Mouse (Mus musculus) T-helper 2 cell (primary cell): ENCODE data around the gene Arl2.

ENCODE experiments used
- in situ Hi-C: fragments of 300-600 bp; cut with MboI, MseI; formaldehyde crosslinking; loops from one replicate; pipeline ENCODE4 v1.15.1; 2025; ENCODE audit warnings: high pct_unique_total_duplicates

Gene Arl2

DNA sequence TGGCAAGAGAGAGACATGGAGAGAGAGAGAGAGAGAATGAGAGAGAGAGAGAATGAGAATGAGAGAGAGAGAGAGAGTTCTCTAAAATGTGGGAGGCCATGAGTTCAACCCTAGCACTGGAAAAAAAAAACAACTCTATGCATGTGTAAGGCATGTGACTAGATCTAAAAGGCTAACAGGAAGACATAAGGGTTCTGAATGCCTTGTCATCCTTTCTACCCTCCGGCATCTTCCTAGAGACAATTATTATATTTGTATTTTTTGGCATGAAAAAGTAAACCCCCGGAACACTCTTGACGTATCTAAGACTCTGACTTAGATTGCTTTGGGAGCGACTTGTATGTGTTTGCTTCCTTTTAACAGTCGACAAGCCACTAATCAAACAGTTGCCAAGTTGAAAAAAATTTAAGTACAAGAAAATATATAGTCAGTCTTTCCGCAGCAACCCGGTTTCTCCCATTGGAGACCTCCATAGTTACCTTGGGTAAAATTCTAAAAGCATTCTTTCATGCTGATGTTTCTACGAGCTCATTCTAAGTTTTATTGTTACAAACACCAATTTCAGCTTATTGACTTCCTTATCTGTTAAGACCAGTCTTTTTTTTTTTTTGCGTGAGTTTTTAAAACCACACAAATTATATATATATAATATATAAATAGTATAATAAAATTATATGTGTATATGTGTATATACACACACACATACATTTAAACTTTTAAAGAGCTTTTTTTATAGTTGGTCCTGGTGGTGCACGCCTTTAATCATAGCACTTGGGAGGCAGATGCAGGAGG, 14.4 kb downstream of the Arl2 start:
- in situ Hi-C loops, result no loop called here

- in situ Hi-C loops, result no loop called here
These were observed 15.1 kb downstream of the Arl2 start for GRCm38 (mm10) chr19:6126289-6126688.

GRCm38 (mm10) chr19:6124898-6125297, 16.4 kb downstream of the Arl2 start:
- in situ Hi-C loops, result loop anchor here (5.0 kb wide), 1 partner anchor 163 kb away; the partner anchor contains the start of gene Pola2

DNA sequence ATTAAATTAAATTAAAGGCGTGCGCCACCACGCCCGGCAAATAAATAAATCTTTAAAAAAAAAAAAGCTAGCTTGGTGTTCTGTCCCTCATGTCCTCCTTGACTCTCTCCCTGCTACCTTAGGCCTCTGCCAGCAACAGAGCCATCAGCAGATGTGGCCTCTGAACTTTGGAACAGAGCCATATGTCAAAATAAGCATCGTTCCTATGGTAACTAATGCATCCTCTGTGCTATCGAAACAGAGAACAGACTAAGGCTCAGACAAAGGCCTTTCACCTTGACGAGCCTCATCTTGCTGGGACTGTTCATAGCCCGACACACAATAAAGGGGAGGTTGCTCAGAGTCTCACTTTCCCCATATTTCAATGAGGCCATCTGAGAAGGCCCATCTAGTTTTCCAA, 18.0 kb downstream of the Arl2 start:
- in situ Hi-C loops, result loop anchor here (5.0 kb wide), 1 partner anchor 161 kb away; the partner anchor contains the start of gene Pola2

GRCm38 (mm10) chr19:6121761-6122160, 19.6 kb downstream of the Arl2 start:
- in situ Hi-C loops, result loop anchor here (5.0 kb wide), 1 partner anchor 159 kb away; the partner anchor contains the start of gene Pola2

DNA sequence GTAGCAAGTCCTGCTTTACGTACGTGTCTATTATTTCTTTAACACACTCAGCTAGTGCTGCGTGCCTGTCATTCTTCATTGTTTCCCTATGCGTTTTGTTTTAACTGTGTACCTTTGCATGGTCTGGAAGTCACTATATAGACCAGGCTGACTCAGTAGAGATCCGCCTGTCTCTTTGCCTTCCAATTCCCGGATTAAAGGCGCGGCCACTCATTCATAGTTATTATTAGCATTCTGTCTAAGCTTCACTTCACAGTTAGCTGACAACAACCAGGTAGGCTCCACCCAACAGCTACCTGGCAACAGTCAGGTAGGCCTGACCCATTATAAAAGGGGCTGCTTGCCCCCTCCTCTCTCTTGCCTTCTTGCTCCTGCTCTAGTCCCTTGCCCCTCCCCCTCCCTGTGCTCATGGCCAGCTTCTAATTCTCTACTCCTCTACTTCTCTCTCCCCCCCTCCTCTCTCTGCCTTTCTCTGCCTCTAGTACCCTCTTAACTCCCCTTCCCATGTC, 22.6 kb downstream of the Arl2 start:
- in situ Hi-C loops, result loop anchor here (5.0 kb wide), 1 partner anchor 61 kb away; the partner anchor contains the start of genes Fau and Mrpl49

- in situ Hi-C loops, result loop anchor here (5.0 kb wide), 1 partner anchor 61 kb away; the partner anchor contains the start of genes Fau and Mrpl49
These were observed 23.2 kb downstream of the Arl2 start, which contains the start of gene Sac3d1 for GRCm38 (mm10) chr19:6117986-6118676. TSS of gene Sac3d1 (minus strand) at chr19:6118650.

DNA sequence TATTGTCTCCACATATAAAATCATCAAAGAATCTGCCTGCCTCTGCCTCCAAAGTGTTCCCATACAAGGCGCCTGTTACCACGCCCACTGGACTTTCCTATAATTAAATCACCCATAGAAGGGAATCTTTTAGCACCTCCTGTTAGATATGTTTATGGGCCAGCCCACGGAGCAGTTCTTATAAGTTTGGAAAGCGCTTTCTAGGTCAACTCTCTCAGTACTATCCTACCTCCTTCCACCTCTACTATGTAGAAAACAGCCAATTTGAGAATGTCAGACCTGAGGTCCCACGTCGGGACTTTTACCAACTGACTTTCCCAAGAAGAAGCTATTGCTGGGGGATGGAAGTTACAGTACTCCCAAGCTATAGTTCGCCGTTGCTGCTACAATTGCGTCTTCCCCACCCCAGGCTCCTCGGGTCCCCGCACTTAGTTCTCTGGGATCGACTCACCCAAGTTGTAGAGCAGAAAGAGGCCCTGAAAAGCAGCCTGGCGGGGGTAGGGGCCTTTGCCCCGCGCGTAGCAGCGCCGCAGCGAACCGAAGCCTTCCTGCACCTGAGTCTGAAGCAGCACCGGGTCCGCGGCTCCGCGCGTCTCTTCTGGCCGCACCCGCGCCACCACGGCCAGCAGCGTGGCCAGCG, 23.9 kb downstream of the Arl2 start:
- in situ Hi-C loops, result loop anchor here (5.0 kb wide), 1 partner anchor 60 kb away; the partner anchor contains the start of genes Fau and Mrpl49

DNA sequence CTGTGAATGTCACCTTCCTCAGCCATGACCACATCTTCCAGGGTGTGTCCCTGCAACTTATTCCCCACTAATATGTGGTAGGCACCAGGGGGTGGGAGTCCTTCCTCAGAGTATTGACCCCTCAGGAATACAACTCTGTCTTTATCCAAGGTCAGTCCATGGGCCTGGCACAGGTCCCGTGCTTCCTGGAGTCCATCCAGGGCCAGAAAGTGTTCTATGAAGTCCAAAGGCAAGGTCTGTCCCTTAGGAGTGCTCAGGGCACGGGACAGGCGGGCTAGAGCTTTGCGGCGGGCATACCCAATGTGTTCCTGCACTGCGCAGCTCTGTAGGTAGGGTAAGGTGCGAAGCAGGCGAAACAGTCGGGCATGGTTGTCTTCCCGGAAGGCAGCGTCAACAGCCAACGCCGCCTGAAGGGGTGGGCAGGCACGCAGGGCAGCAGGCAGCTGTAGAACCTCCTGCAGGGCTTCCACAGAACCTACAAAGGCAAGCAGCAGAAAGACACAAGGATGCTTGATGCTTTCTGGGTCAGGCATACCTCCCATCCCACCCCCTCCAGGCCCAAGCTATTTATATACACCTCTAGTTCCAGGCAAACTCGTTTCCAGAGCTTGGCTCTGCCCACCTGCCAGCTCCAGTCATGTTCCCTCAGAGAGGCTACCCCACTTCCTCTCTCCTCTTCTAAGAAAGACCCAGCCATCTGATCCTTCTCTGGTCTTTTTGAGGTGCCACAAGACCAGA, 25.1 kb downstream of the Arl2 start:
- in situ Hi-C loops, result loop anchor here (5.0 kb wide), 1 partner anchor 59 kb away; the partner anchor contains the start of genes Fau and Mrpl49

- in situ Hi-C loops, result no loop called here
These were observed 28.2 kb downstream of the Arl2 start for GRCm38 (mm10) chr19:6113116-6113515.

DNA sequence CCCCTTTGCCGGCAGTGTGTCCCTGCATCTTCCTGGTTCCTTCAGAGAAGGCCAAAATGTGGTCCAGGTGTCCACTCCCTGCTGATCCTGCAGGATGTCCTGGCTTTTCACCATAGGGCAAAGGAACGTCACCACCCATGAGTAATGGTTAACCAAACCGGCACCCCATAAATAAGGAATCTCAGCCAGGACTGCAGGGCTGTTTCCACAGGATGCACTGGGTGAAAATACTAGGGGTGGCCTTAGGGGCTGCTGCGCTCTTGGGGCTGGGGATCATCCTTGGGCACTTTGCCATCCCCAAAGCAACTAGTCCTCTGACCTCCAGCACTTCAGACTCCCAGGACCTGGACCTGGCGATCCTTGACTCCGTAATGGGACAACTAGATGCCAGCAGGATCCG, 35.8 kb downstream of the Arl2 start, which contains the start of gene Naaladl1:
Gene Naaladl1 (plus strand): TSS at position 197 of the 400 bp plus-strand sequence.
- in situ Hi-C loops, result no loop called here

DNA sequence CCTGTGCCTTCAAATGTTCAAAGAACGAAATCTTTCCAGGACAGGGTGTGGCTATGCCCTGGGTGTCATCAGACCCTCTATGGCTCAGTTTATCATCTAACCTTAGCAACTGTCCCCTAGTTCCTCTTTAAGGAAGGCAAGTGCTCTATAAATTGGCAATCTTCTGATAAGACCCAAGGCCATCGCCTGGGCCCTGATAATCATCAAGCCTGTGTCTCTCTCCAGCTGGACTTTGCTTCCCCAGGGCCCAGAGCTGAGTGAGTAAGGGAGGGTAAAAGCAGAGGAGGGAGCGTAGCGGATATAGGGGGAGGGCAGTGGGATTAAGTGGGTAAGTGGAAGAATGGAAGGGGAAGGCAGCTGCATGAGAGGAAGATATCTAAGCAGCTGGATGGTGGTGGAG, 36.9 kb downstream of the Arl2 start:
- in situ Hi-C loops, result no loop called here

GRCm38 (mm10) chr19:6102169-6102853, 39.0 kb downstream of the Arl2 start:
- in situ Hi-C loops, result no loop called here

DNA sequence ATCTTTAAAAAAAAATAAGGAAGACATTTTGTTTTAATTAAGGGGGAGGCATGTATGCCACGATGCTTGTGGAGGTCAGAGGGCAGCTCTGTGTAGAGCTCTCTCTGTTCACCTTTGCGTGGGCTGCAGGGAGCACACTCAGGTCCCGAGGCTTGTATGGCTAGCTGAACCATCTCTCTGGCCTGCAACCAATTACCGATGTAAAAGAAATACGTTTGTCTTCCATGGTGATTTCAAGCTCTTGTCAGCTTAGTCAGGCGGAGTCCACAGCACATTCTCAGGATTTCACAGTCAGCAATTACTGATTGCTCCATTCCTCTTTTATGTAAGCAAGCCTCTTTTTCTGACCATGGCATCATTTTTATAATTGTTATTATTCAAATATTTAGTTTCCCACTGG, 40.2 kb downstream of the Arl2 start:
- in situ Hi-C loops, result no loop called here

GRCm38 (mm10) chr19:6097847-6098246, 43.5 kb downstream of the Arl2 start:
- in situ Hi-C loops, result no loop called here

DNA sequence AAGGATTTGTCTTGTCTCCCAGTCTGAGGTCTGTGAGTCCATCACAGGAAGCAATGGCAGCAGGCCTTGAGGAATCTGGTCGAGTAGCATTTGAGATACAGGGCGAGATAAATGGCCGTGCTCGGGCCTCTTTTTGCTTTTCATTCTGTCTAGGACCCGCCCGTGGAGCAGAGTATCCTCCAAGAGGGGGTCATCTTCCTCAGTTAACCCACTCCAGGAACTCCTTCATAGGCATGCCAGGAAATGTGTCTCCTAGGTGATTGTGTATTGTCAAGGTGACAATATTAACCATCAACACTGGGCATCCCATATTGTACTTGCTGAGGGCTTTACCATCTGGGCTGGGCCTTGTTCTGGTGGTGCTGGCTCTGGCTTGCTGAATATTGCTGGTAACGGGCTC, 47.2 kb downstream of the Arl2 start, which contains the start of gene AC131692.1:
Gene AC131692.1 (plus strand): TSS at position 301 of the 400 bp plus-strand sequence.
- in situ Hi-C loops, result no loop called here

GRCm38 (mm10) chr19:6088841-6089240, 52.5 kb downstream of the Arl2 start:
- in situ Hi-C loops, result loop anchor here (10.0 kb wide), 1 partner anchor 1126 kb away; the partner anchor contains the start of gene Cox8a

GRCm38 (mm10) chr19:6085417-6085879, 55.9 kb downstream of the Arl2 start:
- in situ Hi-C loops, result loop anchor here (10.0 kb wide), 1 partner anchor 1129 kb away; the partner anchor contains the start of gene Cox8a

DNA sequence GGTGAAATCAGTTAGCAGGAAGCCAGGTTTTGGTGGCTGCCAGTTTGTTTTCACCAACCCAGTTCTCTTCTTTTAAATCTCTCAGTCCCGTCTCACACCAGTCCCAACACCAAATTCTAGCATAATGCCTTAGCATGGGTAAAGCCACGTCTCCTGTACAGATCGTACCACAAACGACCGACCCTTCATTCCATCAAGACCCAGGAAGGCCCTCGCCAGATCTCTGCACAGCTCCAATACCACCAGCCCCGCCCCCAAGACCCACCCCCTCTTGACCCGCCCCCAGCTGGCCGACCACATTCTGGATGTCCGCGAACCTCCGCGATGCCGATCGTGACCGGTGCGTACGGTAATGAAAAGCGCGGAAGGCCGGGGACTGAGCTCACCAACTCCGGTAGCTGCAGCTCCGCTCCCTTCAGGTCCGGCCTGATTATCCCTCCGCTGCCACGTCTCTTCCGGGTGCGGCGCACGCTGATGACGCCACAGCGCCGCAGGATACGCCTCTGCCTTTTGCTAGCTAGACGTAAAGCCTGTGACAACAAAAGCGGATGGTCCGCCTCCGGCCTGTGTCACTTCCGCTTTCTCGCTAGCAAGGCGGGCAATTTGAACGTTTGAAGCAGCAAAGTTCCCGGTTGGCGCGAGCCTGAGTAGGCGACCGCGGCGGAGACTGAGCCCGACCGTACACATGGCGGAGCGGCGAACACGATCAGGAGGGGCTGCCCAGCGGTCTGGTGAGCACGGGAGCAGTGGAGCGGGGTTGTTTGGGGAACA, 56.7 kb downstream of the Arl2 start, which contains the start of the genes Zfpl1 and Cdca5:
Gene Zfpl1 (minus strand): TSS at position 479 of the 771 bp plus-strand sequence.
Gene Cdca5 (plus strand): TSS at position 506 of the 771 bp plus-strand sequence.
- in situ Hi-C loops, result loop anchor here (10.0 kb wide), 1 partner anchor 1130 kb away; the partner anchor contains the start of gene Cox8a
